Mouse (Mus musculus) G1E (cell line): ENCODE data around the gene Atad5.

Experiments
- CTCF ChIP-seq: IDR thresholded peaks from 2 replicates; pipeline ENCODE4 v1.5.1; 2012; ENCODE audit warnings: low read depth, low read length, inconsistent platforms, mixed read lengths
- GATA1 ChIP-seq: IDR thresholded peaks from 2 replicates; pipeline ENCODE4 v1.6.1; 2012; ENCODE audit warnings: borderline replicate concordance, low read length, inconsistent platforms, mixed read lengths
- GATA2 ChIP-seq: IDR thresholded peaks from 2 replicates; pipeline ENCODE4 v1.6.1; 2012; ENCODE audit warnings: low read depth, low read length, inconsistent platforms, borderline replicate concordance
- TAL1 ChIP-seq: conservative IDR thresholded peaks from 2 replicates; pipeline ENCODE4 v1.6.1; 2012; ENCODE audit warnings: low read depth, low read length, inconsistent platforms, mixed read lengths

DNA sequence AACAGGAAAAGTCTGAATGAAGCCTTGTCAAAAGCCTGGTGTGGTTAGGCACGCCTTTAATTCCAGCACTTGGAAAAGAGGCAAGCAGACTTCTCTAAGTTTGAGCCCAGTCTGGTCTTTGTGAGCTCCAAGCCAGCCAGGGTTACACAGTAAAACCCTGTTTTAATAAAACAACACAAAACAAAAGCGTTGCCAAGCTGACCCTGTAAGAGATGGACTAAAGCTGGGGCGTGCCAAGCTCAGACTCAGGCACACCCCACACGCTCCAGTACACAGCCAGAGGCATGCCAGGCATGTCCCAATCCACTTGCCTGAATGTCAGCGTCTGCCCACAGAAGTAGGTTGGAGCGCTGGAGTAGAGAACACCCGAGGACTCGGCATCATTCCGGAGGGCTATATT lies 33.1 kb upstream of the Atad5 start:
- TF ChIP-seq CTCF: no peak
- TF ChIP-seq GATA1: no peak
- no peak for TF ChIP-seq GATA2
- no peak for TF ChIP-seq TAL1
